Mouse (Mus musculus): ENCODE data around the gene Ankrd24. TPM values are rescaled to one million over a fixed set of nuclear protein-coding genes. Genes with fewer than 3 reads are reported as not detected.

The Ankrd24 gene
- total and polyA plus RNA-seq, 3 experiments = 9.8 to 16.3 (median 13.4) TPM

DNA sequence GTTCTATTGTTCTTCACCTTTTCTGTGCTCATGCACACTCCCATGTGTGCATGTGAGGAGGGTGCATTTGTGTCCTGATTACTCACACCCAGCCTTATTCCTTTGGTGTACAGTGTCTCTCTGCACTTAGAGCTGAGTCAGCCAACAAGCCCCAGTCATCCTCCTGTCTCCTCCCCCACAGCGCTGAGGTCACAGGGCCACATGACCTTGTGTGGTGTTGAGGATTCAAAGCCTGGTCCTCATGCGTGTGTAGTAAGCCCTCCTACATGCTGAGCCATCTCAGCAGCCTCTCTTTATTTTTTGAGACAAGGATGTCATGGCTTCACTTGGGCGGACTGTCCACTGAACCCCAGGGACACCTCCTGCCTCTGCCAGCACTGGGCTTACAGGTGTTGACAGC, 15.6 kb upstream of the Ankrd24 start:
- DNase-seq (ENCODE audit: low spot score) (no peak), ATAC-seq (ENCODE audit: extremely low read depth, insufficient number of reproducible peaks, low FRiP score, poor library complexity, severe bottlenecking) (no peak)
- no peak for TF ChIP-seq TAL1 (conservative IDR thresholded peaks at IDR 0.05; ENCODE audit: low read depth, low read length)
- no peak for TF ChIP-seq POLR2AphosphoS5 (IDR thresholded peaks at IDR 0.05; ENCODE audit: insufficient replicate concordance, low read depth, low read length)
- no peak for TF ChIP-seq GATA2 (IDR thresholded peaks at IDR 0.05; ENCODE audit: borderline replicate concordance, low read depth, low read length)
- no peak for TF ChIP-seq GATA1 (IDR thresholded peaks at IDR 0.05; ENCODE audit: borderline replicate concordance, low read length)
- H3K36me3 ChIP-seq (replicated peaks) = peaks cover 23% of the 10 kb centered on the region
- H3K4me1 ChIP-seq (ENCODE audit: insufficient read depth, low read depth, low read length) = peaks cover 10% of the 10 kb centered on the region
- H3K27me3 ChIP-seq (ENCODE audit: insufficient read depth, low read length) = peaks cover 13% of the 10 kb centered on the region
- H3K9me3 ChIP-seq (replicated peaks) = 0 out of 2 replicates have a peak, but pooled peaks cover 2% of the 10 kb centered on the region
- no peak overlapping the region for H3K4me3 ChIP-seq (ENCODE audit: low read depth, low read length)

- H3K4me1 ChIP-seq (ENCODE audit: insufficient read depth, low read depth, low read length) = peaks cover 5% of the 10 kb centered on the region
- H3K9me3 ChIP-seq (replicated peaks) = 0 out of 2 replicates have a peak, but pooled peaks cover 2% of the 10 kb centered on the region
- H3K36me3 ChIP-seq (replicated peaks) = peaks cover 3% of the 10 kb centered on the region
- no peak for DNase-seq (ENCODE audit: low spot score)
- TF ChIP-seq POLR2AphosphoS5 (IDR thresholded peaks at IDR 0.05; ENCODE audit: insufficient replicate concordance, low read depth, low read length) = no peak
- TF ChIP-seq TAL1 (conservative IDR thresholded peaks at IDR 0.05; ENCODE audit: low read depth, low read length) = no peak
- no peak for TF ChIP-seq CTCF (IDR thresholded peaks at IDR 0.05; ENCODE audit: low read depth, low read length)
- no peak for TF ChIP-seq GATA1 (IDR thresholded peaks at IDR 0.05; ENCODE audit: borderline replicate concordance, low read length)
- no peak for TF ChIP-seq GATA2 (IDR thresholded peaks at IDR 0.05; ENCODE audit: borderline replicate concordance, low read depth, low read length)
- peaks cover 13% of the 10 kb centered on the region for H3K27me3 ChIP-seq (ENCODE audit: insufficient read depth, low read length)
- H3K4me3 ChIP-seq (ENCODE audit: low read depth, low read length) = no peak overlapping the region
- ATAC-seq (ENCODE audit: extremely low read depth, insufficient number of reproducible peaks, low FRiP score, poor library complexity, severe bottlenecking) = no peak
Observed at GRCm38 (mm10) chr10:81615486-81615885, 12.9 kb upstream of the Ankrd24 start.

- TF ChIP-seq POLR2AphosphoS5 (IDR thresholded peaks at IDR 0.05; ENCODE audit: insufficient replicate concordance, low read depth, low read length) = no peak
- TF ChIP-seq CTCF (IDR thresholded peaks at IDR 0.05; ENCODE audit: low read depth, low read length) = no peak
- no peak for TF ChIP-seq TAL1 (conservative IDR thresholded peaks at IDR 0.05; ENCODE audit: low read depth, low read length)
- TF ChIP-seq GATA2 (IDR thresholded peaks at IDR 0.05; ENCODE audit: borderline replicate concordance, low read depth, low read length) = no peak
- no peak for TF ChIP-seq GATA1 (IDR thresholded peaks at IDR 0.05; ENCODE audit: borderline replicate concordance, low read length)
- ATAC-seq (ENCODE audit: extremely low read depth, insufficient number of reproducible peaks, low FRiP score, poor library complexity, severe bottlenecking) = no peak
- no peak for DNase-seq (ENCODE audit: low spot score)
- peaks cover 11% of the 10 kb centered on the region for H3K27me3 ChIP-seq (ENCODE audit: insufficient read depth, low read length)
- no peak overlapping the region for H3K4me3 ChIP-seq (ENCODE audit: low read depth, low read length)
- peaks cover 46% of the 10 kb centered on the region for H3K36me3 ChIP-seq (replicated peaks)
- H3K4me1 ChIP-seq (ENCODE audit: insufficient read depth, low read depth, low read length) = peaks cover 18% of the 10 kb centered on the region
- no peaks in the 10 kb centered on the region for H3K9me3 ChIP-seq (replicated peaks)
Observed at GRCm38 (mm10) chr10:81619976-81620375, 8.4 kb upstream of the Ankrd24 start.

- Histone ChIP-seq H3K27me3 (ENCODE audit: insufficient read depth, low read length) (peaks cover 6% of the 10 kb centered on the region), H3K4me1 (ENCODE audit: insufficient read depth, low read depth, low read length) (peaks cover 21% of the 10 kb centered on the region), H3K36me3 (replicated peaks) (peaks cover 54% of the 10 kb centered on the region), H3K9me3 (replicated peaks) (no peaks in the 10 kb centered on the region), H3K4me3 (ENCODE audit: low read depth, low read length) (no peak overlapping the region)
- no peak for ATAC-seq (ENCODE audit: extremely low read depth, insufficient number of reproducible peaks, low FRiP score, poor library complexity, severe bottlenecking)
- no peak for DNase-seq (ENCODE audit: low spot score)
- TF ChIP-seq POLR2AphosphoS5 (IDR thresholded peaks at IDR 0.05; ENCODE audit: insufficient replicate concordance, low read depth, low read length) (no peak), CTCF (IDR thresholded peaks at IDR 0.05; ENCODE audit: low read depth, low read length) (no peak), GATA1 (IDR thresholded peaks at IDR 0.05; ENCODE audit: borderline replicate concordance, low read length) (no peak), GATA2 (IDR thresholded peaks at IDR 0.05; ENCODE audit: borderline replicate concordance, low read depth, low read length) (no peak), TAL1 (conservative IDR thresholded peaks at IDR 0.05; ENCODE audit: low read depth, low read length) (no peak)
Observed at GRCm38 (mm10) chr10:81620786-81621185, 7.6 kb upstream of the Ankrd24 start.

DNA sequence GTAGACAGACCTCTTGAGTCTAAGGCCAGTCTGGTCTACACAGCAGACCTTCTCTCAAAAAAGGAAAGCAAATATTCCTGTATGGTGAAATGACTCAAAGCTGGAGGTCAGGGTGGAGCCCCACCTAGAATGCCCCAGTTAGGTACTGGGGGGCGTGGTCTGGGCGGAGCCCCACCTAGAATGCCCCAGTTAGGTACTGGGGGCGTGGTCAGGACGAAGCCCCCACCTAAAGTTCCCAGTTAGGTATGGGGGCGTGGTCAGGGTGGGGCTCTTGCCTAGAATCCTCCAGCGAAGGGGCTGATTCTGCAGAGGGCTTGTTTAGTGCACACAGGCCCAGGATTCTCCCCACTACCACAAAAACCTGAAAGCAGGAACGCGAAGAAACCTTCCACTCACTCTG, 4.9 kb upstream of the Ankrd24 start:
- no peak for DNase-seq (ENCODE audit: low spot score)
- H3K9me3 ChIP-seq (replicated peaks) = no peaks in the 10 kb centered on the region
- no peaks in the 10 kb centered on the region for H3K27me3 ChIP-seq (ENCODE audit: insufficient read depth, low read length)
- TF ChIP-seq TAL1 (conservative IDR thresholded peaks at IDR 0.05; ENCODE audit: low read depth, low read length) = no peak
- TF ChIP-seq GATA1 (IDR thresholded peaks at IDR 0.05; ENCODE audit: borderline replicate concordance, low read length) = no peak
- no peak for TF ChIP-seq CTCF (IDR thresholded peaks at IDR 0.05; ENCODE audit: low read depth, low read length)
- no peak for TF ChIP-seq POLR2AphosphoS5 (IDR thresholded peaks at IDR 0.05; ENCODE audit: insufficient replicate concordance, low read depth, low read length)
- no peak for TF ChIP-seq GATA2 (IDR thresholded peaks at IDR 0.05; ENCODE audit: borderline replicate concordance, low read depth, low read length)
- peak overlapping the region; percentile 3; the same call in 1 of the 2 replicates for H3K4me3 ChIP-seq (ENCODE audit: low read depth, low read length)
- H3K4me1 ChIP-seq (ENCODE audit: insufficient read depth, low read depth, low read length) = peaks cover 44% of the 10 kb centered on the region
- ATAC-seq (ENCODE audit: extremely low read depth, insufficient number of reproducible peaks, low FRiP score, poor library complexity, severe bottlenecking) = no peak
- peaks cover 64% of the 10 kb centered on the region for H3K36me3 ChIP-seq (replicated peaks)

DNA sequence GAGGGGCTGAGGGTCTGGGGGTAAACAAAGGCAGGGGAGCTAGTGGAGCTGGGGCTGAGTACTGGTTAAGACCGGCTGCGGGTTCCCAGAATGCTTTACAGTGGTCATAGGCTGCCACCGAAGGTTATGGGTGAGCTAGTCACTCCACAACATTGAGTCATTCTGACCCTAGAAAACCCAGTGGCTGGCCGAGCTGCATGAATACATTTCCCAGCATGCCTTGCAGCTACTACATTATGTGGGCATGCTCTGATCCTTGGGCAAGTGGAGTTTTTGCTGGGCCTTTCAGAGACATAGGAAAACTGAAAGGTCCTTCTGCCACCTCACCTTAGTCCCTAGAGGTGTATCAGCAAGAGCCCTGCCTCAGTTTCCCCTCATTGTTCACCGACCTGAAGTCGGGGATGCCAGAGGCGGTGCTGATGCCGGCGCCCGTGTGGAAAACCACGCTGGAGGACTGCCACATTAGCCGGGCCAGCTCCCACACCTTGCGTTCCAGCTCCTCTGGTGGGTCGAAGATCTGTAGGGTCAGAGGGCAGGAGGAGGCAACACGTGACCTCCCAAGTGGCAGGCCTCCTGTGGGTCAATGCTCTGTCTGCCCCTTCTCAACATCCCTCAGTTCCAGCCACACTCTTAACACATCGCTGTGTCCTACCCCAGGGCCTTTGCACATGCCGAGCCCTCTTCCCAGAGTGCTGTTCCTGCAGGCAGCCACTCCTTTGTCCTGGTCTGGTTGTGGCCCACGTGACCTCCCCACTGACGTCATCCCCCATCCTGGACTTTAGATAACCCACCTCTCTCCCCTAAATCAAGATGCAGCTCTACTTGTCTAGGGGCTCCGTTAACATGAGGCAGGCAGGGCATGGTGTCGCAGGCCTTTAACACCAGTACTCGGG, 2.0 kb upstream of the Ankrd24 start:
- H3K4me3 ChIP-seq (ENCODE audit: low read depth, low read length) = peak overlapping the region; percentile 84
- H3K36me3 ChIP-seq (replicated peaks) = peaks cover 53% of the 10 kb centered on the region
- peaks cover under 1% of the 10 kb centered on the region; the same call in 1 of the 2 replicates for H3K27me3 ChIP-seq (ENCODE audit: insufficient read depth, low read length)
- ATAC-seq (ENCODE audit: extremely low read depth, insufficient number of reproducible peaks, low FRiP score, poor library complexity, severe bottlenecking) (no peak), DNase-seq (ENCODE audit: low spot score) (no peak)
- TF ChIP-seq TAL1 (conservative IDR thresholded peaks at IDR 0.05; ENCODE audit: low read depth, low read length) (no peak), POLR2AphosphoS5 (IDR thresholded peaks at IDR 0.05; ENCODE audit: insufficient replicate concordance, low read depth, low read length) (no peak), CTCF (IDR thresholded peaks at IDR 0.05; ENCODE audit: low read depth, low read length) (no peak), GATA2 (IDR thresholded peaks at IDR 0.05; ENCODE audit: borderline replicate concordance, low read depth, low read length) (no peak), GATA1 (IDR thresholded peaks at IDR 0.05; ENCODE audit: borderline replicate concordance, low read length) (no peak)
- no peaks in the 10 kb centered on the region for H3K9me3 ChIP-seq (replicated peaks)
- peaks cover 61% of the 10 kb centered on the region for H3K4me1 ChIP-seq (ENCODE audit: insufficient read depth, low read depth, low read length)

All from G1E (cell line).